Mouse (Mus musculus): Measurements from ENCODE around the gene Lrrc37a. TPM values are rescaled to one million over a fixed set of nuclear protein-coding genes. Genes with fewer than 3 reads are reported as not detected.
"Not testable (repeated sequence)": the region's sequence is repeated elsewhere in the genome, so short reads cannot be mapped to it uniquely, and the experiment has no call there.

Gene Lrrc37a
- polyA plus RNA-seq, 1 experiment, result not detected

GRCm38 (mm10) chr11:103413516-103413915 is 90.9 kb downstream of the Lrrc37a start:
- H3K27ac ChIP-seq (ENCODE audit: insufficient read depth, low read length), result no peak overlapping the region
- H3K4me3 ChIP-seq (ENCODE audit: insufficient read depth, low read length), result no peak overlapping the region
- H3K4me1 ChIP-seq (ENCODE audit: control insufficient read depth, insufficient read depth, low read length), result peaks cover 2% of the 10 kb centered on the region; the same call in 1 of the 2 replicates
- TF ChIP-seq POLR2A (IDR thresholded peaks at IDR 0.05; ENCODE audit: low read depth, low read length), result no peak

GRCm38 (mm10) chr11:103412950-103413423 is 91.4 kb downstream of the Lrrc37a start:
- Histone ChIP-seq H3K4me1 (ENCODE audit: control insufficient read depth, insufficient read depth, low read length) (peaks cover 2% of the 10 kb centered on the region; the same call in 1 of the 2 replicates), H3K27ac (ENCODE audit: insufficient read depth, low read length) (no peak overlapping the region), H3K4me3 (ENCODE audit: insufficient read depth, low read length) (peak overlapping the region; percentile 55)
- TF ChIP-seq CTCF (IDR thresholded peaks at IDR 0.05; ENCODE audit: borderline replicate concordance, insufficient read depth, low read length) (no peak), POLR2A (IDR thresholded peaks at IDR 0.05; ENCODE audit: low read depth, low read length) (no peak)

- TF ChIP-seq CTCF (IDR thresholded peaks at IDR 0.05; ENCODE audit: borderline replicate concordance, insufficient read depth, low read length) (no peak), POLR2A (IDR thresholded peaks at IDR 0.05; ENCODE audit: low read depth, low read length) (peak; percentile 72)
- Histone ChIP-seq H3K27ac (ENCODE audit: insufficient read depth, low read length) (no peak within 1 kb of the TSS), H3K4me3 (ENCODE audit: insufficient read depth, low read length) (peak within 1 kb of the TSS; percentile 95), H3K4me1 (ENCODE audit: control insufficient read depth, insufficient read depth, low read length) (peaks cover 2% of the 10 kb centered on the region; the same call in 1 of the 2 replicates)
These were observed 92.1 kb downstream of the Lrrc37a start, which contains the start of gene Plekhm1 for GRCm38 (mm10) chr11:103411981-103412949. Plekhm1 (minus strand) TSS chr11:103412687.

- no peak overlapping the region; the same call in 1 of the 2 replicates for H3K4me3 ChIP-seq (ENCODE audit: insufficient read depth, low read length)
- H3K4me1 ChIP-seq (ENCODE audit: control insufficient read depth, insufficient read depth, low read length), result peaks cover 2% of the 10 kb centered on the region; the same call in 1 of the 2 replicates
- no peak for TF ChIP-seq POLR2A (IDR thresholded peaks at IDR 0.05; ENCODE audit: low read depth, low read length)
- no peak for TF ChIP-seq CTCF (IDR thresholded peaks at IDR 0.05; ENCODE audit: borderline replicate concordance, insufficient read depth, low read length)
- H3K27ac ChIP-seq (ENCODE audit: insufficient read depth, low read length), result no peak overlapping the region; the same call in 1 of the 2 replicates
These were observed 93.1 kb downstream of the Lrrc37a start for GRCm38 (mm10) chr11:103411301-103411700.

- Histone ChIP-seq H3K4me3 (ENCODE audit: insufficient read depth, low read length) (no peak overlapping the region), H3K27ac (ENCODE audit: insufficient read depth, low read length) (no peak overlapping the region), H3K4me1 (ENCODE audit: control insufficient read depth, insufficient read depth, low read length) (peaks cover 2% of the 10 kb centered on the region; the same call in 1 of the 2 replicates)
- no peak for TF ChIP-seq POLR2A (IDR thresholded peaks at IDR 0.05; ENCODE audit: low read depth, low read length)
These were observed 95.5 kb downstream of the Lrrc37a start for GRCm38 (mm10) chr11:103408880-103409279.

- H3K27ac ChIP-seq (ENCODE audit: insufficient read depth, low read length); H3K4me3 ChIP-seq (ENCODE audit: insufficient read depth, low read length); H3K4me1 ChIP-seq (ENCODE audit: control insufficient read depth, insufficient read depth, low read length): not testable (repeated sequence)
These were observed 97.3 kb downstream of the Lrrc37a start for GRCm38 (mm10) chr11:103407136-103407535.

- no peak overlapping the region for H3K27ac ChIP-seq (ENCODE audit: insufficient read depth, low read length)
- TF ChIP-seq CTCF (IDR thresholded peaks at IDR 0.05; ENCODE audit: borderline replicate concordance, insufficient read depth, low read length) (no peak), POLR2A (IDR thresholded peaks at IDR 0.05; ENCODE audit: low read depth, low read length) (no peak)
- H3K4me3 ChIP-seq (ENCODE audit: insufficient read depth, low read length), result no peak overlapping the region
- H3K4me1 ChIP-seq (ENCODE audit: control insufficient read depth, insufficient read depth, low read length), result peaks cover 2% of the 10 kb centered on the region; the same call in 1 of the 2 replicates
These were observed 97.8 kb downstream of the Lrrc37a start for GRCm38 (mm10) chr11:103406551-103406950.

- H3K4me1 ChIP-seq (ENCODE audit: control insufficient read depth, insufficient read depth, low read length), result no peaks in the 10 kb centered on the region; the same call in 1 of the 2 replicates
- no peak overlapping the region for H3K4me3 ChIP-seq (ENCODE audit: insufficient read depth, low read length)
- H3K27ac ChIP-seq (ENCODE audit: insufficient read depth, low read length), result no peak overlapping the region
- TF ChIP-seq CTCF (IDR thresholded peaks at IDR 0.05; ENCODE audit: borderline replicate concordance, insufficient read depth, low read length) (no peak), POLR2A (IDR thresholded peaks at IDR 0.05; ENCODE audit: low read depth, low read length) (no peak)
These were observed 98.6 kb downstream of the Lrrc37a start for GRCm38 (mm10) chr11:103405814-103406213.

GRCm38 (mm10) chr11:103404618-103405017 is 99.8 kb downstream of the Lrrc37a start:
- Histone ChIP-seq H3K4me3 (ENCODE audit: insufficient read depth, low read length) (no peak overlapping the region), H3K27ac (ENCODE audit: insufficient read depth, low read length) (no peak overlapping the region), H3K4me1 (ENCODE audit: control insufficient read depth, insufficient read depth, low read length) (0 out of 2 replicates have a peak, but pooled peaks cover 4% of the 10 kb centered on the region)
- no peak for TF ChIP-seq CTCF (IDR thresholded peaks at IDR 0.05; ENCODE audit: borderline replicate concordance, insufficient read depth, low read length)
- TF ChIP-seq POLR2A (IDR thresholded peaks at IDR 0.05; ENCODE audit: low read depth, low read length), result no peak

- H3K4me3 ChIP-seq (ENCODE audit: insufficient read depth, low read length), result no peak overlapping the region
- H3K27ac ChIP-seq (ENCODE audit: insufficient read depth, low read length), result no peak overlapping the region
- TF ChIP-seq POLR2A (IDR thresholded peaks at IDR 0.05; ENCODE audit: low read depth, low read length) (no peak), CTCF (IDR thresholded peaks at IDR 0.05; ENCODE audit: borderline replicate concordance, insufficient read depth, low read length) (no peak)
- 0 out of 2 replicates have a peak, but pooled peaks cover 4% of the 10 kb centered on the region for H3K4me1 ChIP-seq (ENCODE audit: control insufficient read depth, insufficient read depth, low read length)
These were observed 100.6 kb downstream of the Lrrc37a start for GRCm38 (mm10) chr11:103403776-103404175.
